In the genomic region with DNA sequence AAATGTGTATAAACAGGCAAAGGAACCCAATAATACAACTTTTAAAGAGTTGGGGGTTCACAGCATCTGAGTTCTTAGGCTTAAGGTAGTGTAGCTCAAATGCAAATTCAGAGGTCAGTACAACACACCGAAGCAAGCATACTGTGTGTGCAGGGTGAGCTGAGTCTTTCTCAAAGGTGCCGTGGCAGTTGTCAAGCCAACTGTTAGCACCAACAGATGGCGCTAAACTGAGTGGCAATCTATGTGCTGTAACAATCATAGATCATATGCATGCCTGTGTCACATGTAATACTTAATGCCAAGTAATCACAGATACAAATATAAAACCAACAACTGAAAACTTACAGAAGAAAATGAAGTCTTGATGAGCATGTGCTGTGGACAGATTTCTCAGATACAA, we compare ENCODE assay signal across 9 mouse cellular contexts. TPM values are rescaled to one million over a fixed set of nuclear protein-coding genes. Genes with fewer than 3 reads are reported as not detected.
DNase-seq lines count a peak whose midpoint lies in the region; ATAC-seq and TF ChIP-seq lines count a peak whose summit lies in the region.
"Had no signal": no experiment of that assay in that cellular context is flagged by ENCODE, and none has a peak within 500 bp of the region (broad histone marks: within the 10 kb centered on the region; RNA-seq: fewer than 3 reads in every experiment).

No protein-coding gene starts in this region.

- peaks cover 89% of the 10 kb centered on the region for H3K36me3 ChIP-seq in heart, postnatal 0 days (replicated peaks; ENCODE audit: control insufficient read depth, insufficient read depth, low read length)
- H3K36me3 ChIP-seq in heart, embryonic 12.5 days, result peaks cover 70% of the 10 kb centered on the region
- H3K36me3 ChIP-seq in splenic B cell, adult 2 months (ENCODE audit: control insufficient read depth, insufficient read depth, low read length, poor library complexity, severe bottlenecking), result peaks cover 18% of the 10 kb centered on the region
- H3K36me3 ChIP-seq in heart, embryonic 11.5 days (ENCODE audit: control insufficient read depth, insufficient read depth, low read length), result peaks cover 21% of the 10 kb centered on the region

- no peak overlapping the region for H3K27ac ChIP-seq in heart, postnatal 0 days (ENCODE audit: low read depth)
- no peak overlapping the region for H3K27ac ChIP-seq in heart, embryonic 12.5 days (ENCODE audit: poor library complexity, severe bottlenecking)
- H3K27ac ChIP-seq in heart, embryonic 11.5 days (ENCODE audit: low read depth, low read length), result no peak overlapping the region
- H3K27ac ChIP-seq: limb, embryonic 10.5 days had no signal

- DNase-seq in heart, postnatal 0 days (ENCODE audit: low spot score), result no peak
- DNase-seq in thymus, postnatal 0 days (ENCODE audit: low spot score), result peak; percentile 56
- no peak for DNase-seq in thymus, adult 18-20 months
- peak; percentile 22 for DNase-seq in c-Kit-positive CD71-positive TER-119-negative erythroid progenitor cells, embryonic 14.5 days (ENCODE audit: low read depth)
- DNase-seq in splenic B cell, adult 2 months (ENCODE audit: low read depth, low spot score), result peak; percentile 64
- no peak for DNase-seq in neural tube, embryonic 10.5 days (ENCODE audit: extremely low spot score, low spot score)

- WGBS in heart, postnatal 0 days, result 75% methylated on average over 3 of the region's 3 CpGs
- WGBS in heart, embryonic 12.5 days, result 72% methylated on average over 3 of the region's 3 CpGs
- 69% methylated on average over 3 of the region's 3 CpGs for WGBS in heart, embryonic 11.5 days (ENCODE audit: insufficient replicate concordance)

- no peaks in the 10 kb centered on the region for H3K27me3 ChIP-seq in heart, postnatal 0 days (ENCODE audit: control insufficient read depth, insufficient read depth, low read length)
- H3K27me3 ChIP-seq in heart, embryonic 12.5 days (replicated peaks), result no peaks in the 10 kb centered on the region
- H3K27me3 ChIP-seq in splenic B cell, adult 2 months (ENCODE audit: control insufficient read depth, insufficient read depth, low read length, poor library complexity, severe bottlenecking), result no peaks in the 10 kb centered on the region
- H3K27me3 ChIP-seq in heart, embryonic 11.5 days (ENCODE audit: control insufficient read depth, insufficient read depth, low read length), result no peaks in the 10 kb centered on the region

- H3K9me3 ChIP-seq in heart, postnatal 0 days (replicated peaks; ENCODE audit: control insufficient read depth, low read length), result no peaks in the 10 kb centered on the region
- no peaks in the 10 kb centered on the region for H3K9me3 ChIP-seq in heart, embryonic 12.5 days (replicated peaks)
- H3K9me3 ChIP-seq in heart, embryonic 11.5 days (replicated peaks; ENCODE audit: control insufficient read depth, low read length), result no peaks in the 10 kb centered on the region
- H3K9me3 ChIP-seq: limb, embryonic 10.5 days had no signal

- ATAC-seq in heart, postnatal 0 days (ENCODE audit: insufficient read depth, low read depth), result no peak
- ATAC-seq in heart, embryonic 12.5 days (ENCODE audit: insufficient number of reproducible peaks, low FRiP score), result no peak
- no peak for ATAC-seq in heart, embryonic 11.5 days (replicated peaks; ENCODE audit: insufficient number of reproducible peaks, low FRiP score, low TSS enrichment)

- no peak for TF ChIP-seq EP300 in heart, postnatal 0 days (IDR thresholded peaks at IDR 0.05; ENCODE audit: low read depth)

- no peak overlapping the region for H3K4me2 ChIP-seq in heart, postnatal 0 days (ENCODE audit: low read depth, low read length)
- H3K4me2 ChIP-seq in heart, embryonic 12.5 days, result no peak overlapping the region
- no peak overlapping the region for H3K4me2 ChIP-seq in heart, embryonic 11.5 days

- no peak overlapping the region for H3K9ac ChIP-seq in heart, postnatal 0 days (replicated peaks; ENCODE audit: low read depth, low read length)
- no peak overlapping the region for H3K9ac ChIP-seq in heart, embryonic 12.5 days
- H3K9ac ChIP-seq in heart, embryonic 11.5 days (ENCODE audit: low read depth, low read length), result no peak overlapping the region

- peak; percentile 42 for TF ChIP-seq CTCF in heart, postnatal 0 days (IDR thresholded peaks at IDR 0.05; ENCODE audit: low read depth)

- no peaks in the 10 kb centered on the region for H3K4me1 ChIP-seq in heart, postnatal 0 days (ENCODE audit: control insufficient read depth, insufficient read depth)
- H3K4me1 ChIP-seq in heart, embryonic 12.5 days (replicated peaks), result 0 out of 2 replicates have a peak, but pooled peaks cover 3% of the 10 kb centered on the region
- no peaks in the 10 kb centered on the region for H3K4me1 ChIP-seq in heart, embryonic 11.5 days (ENCODE audit: control insufficient read depth, insufficient read depth, low read length)
- H3K4me1 ChIP-seq: limb, embryonic 10.5 days had no signal

- H3K4me3 ChIP-seq in heart, postnatal 0 days (ENCODE audit: low read depth, low read length), result no peak overlapping the region
- no peak overlapping the region for H3K4me3 ChIP-seq in heart, embryonic 12.5 days
- no peak overlapping the region for H3K4me3 ChIP-seq in heart, embryonic 11.5 days (ENCODE audit: low read depth, low read length)
- H3K4me3 ChIP-seq: limb, embryonic 10.5 days had no signal

RNA-seq across cellular contexts. Expression of gene Rbl2, which starts 48.3 kb away (rescaled TPM):
- 20.1 and 26.4 TPM in 2 replicates for total RNA-seq in heart, postnatal 0 days (2014; rRNA removed; ENCODE audit: low replicate concordance)
- 10.9 and 12.1 TPM in 2 replicates for polyA plus RNA-seq in heart, postnatal 0 days (2015; fragmentation: Nextera tagmentation; extraction: Ambion mirVana)
- polyA plus RNA-seq in heart, embryonic 12.5 days (2016; fragmentation: Nextera tagmentation; extraction: Ambion mirVana), result 18.5 and 21.1 TPM in 2 replicates
- polyA plus RNA-seq in thymus, postnatal 0 days (2015; fragmentation: Nextera tagmentation; extraction: Ambion mirVana), result 26.4 and 28.6 TPM in 2 replicates
- polyA plus RNA-seq in heart, embryonic 11.5 days (2014; fragmentation: Nextera tagmentation; extraction: Ambion mirVana), result 14.6 and 14.7 TPM in 2 replicates

Comparison
In these comparisons a context has a peak if more than half of its experiments do, and no peak if none do; other contexts are left out.
1. DNase-seq: peak in thymus, postnatal 0 days (single experiment), c-Kit-positive CD71-positive TER-119-negative erythroid progenitor cells, embryonic 14.5 days (single experiment) and splenic B cell, adult 2 months (single experiment); none in heart, postnatal 0 days (single experiment), thymus, adult 18-20 months (0 of 2) and neural tube, embryonic 10.5 days (single experiment).